Mouse (Mus musculus) midbrain, embryonic 13.5 days (tissue): ENCODE measurements around the gene Usp38. TPM values are rescaled to one million over a fixed set of nuclear protein-coding genes. Genes with fewer than 3 reads are reported as not detected.

Experiments
- ATAC-seq: fragments of 200-750 bp; cut with Nextera tagmentation; 2 replicates; pipeline ENCODE4 v1.8.0; 2017; ENCODE audit warnings: mild to moderate bottlenecking, moderate TSS enrichment, moderate library complexity
- H3K27ac ChIP-seq: fragments of 300-500 bp; sonication (generic); 2 replicates; pipeline ENCODE4 v1.5.1; 2015; ENCODE audit warnings: inconsistent platforms, mild to moderate bottlenecking, moderate library complexity
- H3K27me3 ChIP-seq: fragments of 300-500 bp; sonication (generic); 2 replicates; pipeline ENCODE4 v1.6.1; 2015; ENCODE audit warnings: mild to moderate bottlenecking, inconsistent platforms
- H3K36me3 ChIP-seq: fragments of 300-500 bp; sonication (generic); 2 replicates; pipeline ENCODE4 v1.6.1; 2015; ENCODE audit warnings: mild to moderate bottlenecking, inconsistent platforms
- H3K4me1 ChIP-seq: fragments of 300-500 bp; sonication (generic); replicated peaks from 2 replicates; pipeline ENCODE4 v1.6.1; 2015; ENCODE audit warnings: inconsistent platforms
- H3K4me2 ChIP-seq: fragments of 300-500 bp; sonication (generic); replicated peaks from 2 replicates; pipeline ENCODE4 v1.6.1; 2015; ENCODE audit warnings: moderate library complexity, mild to moderate bottlenecking, inconsistent platforms
- H3K4me3 ChIP-seq: fragments of 300-500 bp; sonication (generic); replicated peaks from 2 replicates; pipeline ENCODE4 v1.5.1; 2015; ENCODE audit warnings: mild to moderate bottlenecking, inconsistent platforms
- H3K9ac ChIP-seq: fragments of 300-500 bp; sonication (generic); replicated peaks from 2 replicates; pipeline ENCODE4 v1.6.1; 2015; ENCODE audit warnings: mild to moderate bottlenecking, inconsistent platforms
- H3K9me3 ChIP-seq: fragments of 300-500 bp; sonication (generic); 2 replicates; pipeline ENCODE4 v1.6.1; 2016; ENCODE audit warnings: mild to moderate bottlenecking, inconsistent platforms
- WGBS: fragments of 180-500 bp; shearing (Covaris S2); methylation state at CpG from one replicate; pipeline ENCODE4 v1.1.7; 2015; 5-methylcytosine and 5-hydroxymethylcytosine counted together
- polyA plus RNA-seq: library from polyadenylated mRNA; unstranded; fragments of >200 nt; fragmentation: Nextera tagmentation; extraction: Ambion mirVana; gene quantifications from 2 replicates; pipeline ENCODE4 v1.2.1, GENCODE M21; 2015

Gene Usp38
- polyA plus RNA-seq, 1 experiment from 2014 or later = 20.6 TPM

DNA sequence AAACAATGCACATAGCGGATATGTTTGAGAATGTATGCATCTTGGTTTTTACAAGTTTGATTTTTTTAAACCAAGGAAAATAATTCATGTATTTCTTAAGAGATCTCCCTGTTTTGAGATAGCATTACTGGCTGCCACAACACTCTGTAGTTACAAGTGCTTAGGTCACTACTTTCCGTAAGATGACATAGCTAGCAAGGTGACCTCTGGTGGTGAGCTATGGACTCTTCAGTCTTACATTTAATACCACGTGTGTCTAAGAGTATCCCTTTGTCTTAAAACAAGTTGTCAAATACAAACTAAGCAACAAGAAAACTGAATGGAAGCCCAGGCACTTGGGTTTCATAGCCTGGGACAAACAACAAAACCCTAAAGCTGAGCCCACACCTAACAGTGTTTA lies 22.8 kb downstream of the Usp38 start:
- 58% methylated on average over 3 of the region's 3 CpGs for WGBS
- Histone ChIP-seq H3K9me3 (no peaks in the 10 kb centered on the region), H3K27ac (no peak overlapping the region), H3K4me3 (no peak overlapping the region), H3K4me1 (no peaks in the 10 kb centered on the region), H3K27me3 (no peaks in the 10 kb centered on the region), H3K4me2 (no peak overlapping the region), H3K36me3 (peaks cover 63% of the 10 kb centered on the region), H3K9ac (no peak overlapping the region)
- peak; percentile 77; the same call in 1 of the 2 replicates for ATAC-seq

DNA sequence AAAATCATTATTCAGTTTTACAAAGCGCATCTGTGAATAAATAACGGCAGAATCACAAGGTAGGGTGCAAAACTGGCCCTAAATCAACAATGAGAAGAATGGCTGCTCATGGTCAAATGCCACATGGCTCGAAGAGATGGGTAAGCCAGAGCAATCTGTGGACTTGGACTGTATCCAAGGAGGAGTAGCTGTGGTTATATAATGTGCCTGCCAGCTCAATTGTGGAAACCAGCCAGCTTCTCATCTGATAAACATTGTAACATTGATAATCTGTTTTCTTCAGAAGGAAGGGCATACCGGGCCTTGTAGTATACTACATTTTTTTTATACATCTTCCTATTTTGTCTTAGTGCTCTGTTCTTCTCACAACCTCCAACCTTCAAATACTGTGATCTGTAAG lies 31.9 kb downstream of the Usp38 start:
- H3K36me3 ChIP-seq = peaks cover 56% of the 10 kb centered on the region
- no peaks in the 10 kb centered on the region for H3K27me3 ChIP-seq
- no peak overlapping the region for H3K9ac ChIP-seq
- H3K9me3 ChIP-seq = no peaks in the 10 kb centered on the region
- H3K4me2 ChIP-seq = no peak overlapping the region
- ATAC-seq = no peak
- no peak overlapping the region for H3K27ac ChIP-seq
- WGBS = 78% methylated on average over 4 of the region's 4 CpGs
- no peaks in the 10 kb centered on the region for H3K4me1 ChIP-seq
- H3K4me3 ChIP-seq = no peak overlapping the region

DNA sequence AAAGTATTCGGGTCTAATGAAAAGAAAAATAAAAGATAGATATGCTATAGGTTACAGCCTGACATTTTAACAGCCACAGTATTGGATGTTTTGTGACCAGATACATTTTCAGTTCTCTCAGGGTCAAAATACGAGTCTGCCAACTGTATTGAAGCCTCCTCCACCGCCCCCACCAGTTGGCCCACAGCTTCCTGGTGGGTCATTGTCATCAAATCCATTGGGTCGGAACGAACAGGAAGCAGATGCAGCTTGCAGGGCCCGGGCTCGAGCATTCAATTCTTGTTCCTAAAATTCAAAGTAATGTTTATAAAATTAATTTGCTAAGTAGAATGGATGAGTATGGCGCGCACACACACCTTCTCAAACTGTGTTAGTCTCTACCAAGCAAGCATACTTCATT lies 33.0 kb downstream of the Usp38 start:
- H3K9ac ChIP-seq = no peak overlapping the region
- H3K4me2 ChIP-seq = no peak overlapping the region
- no peak overlapping the region for H3K27ac ChIP-seq
- no peaks in the 10 kb centered on the region for H3K27me3 ChIP-seq
- H3K4me1 ChIP-seq = no peaks in the 10 kb centered on the region
- H3K9me3 ChIP-seq = no peaks in the 10 kb centered on the region
- no peak for ATAC-seq
- H3K4me3 ChIP-seq = no peak overlapping the region
- WGBS = 80% methylated on average over 9 of the region's 9 CpGs
- peaks cover 53% of the 10 kb centered on the region for H3K36me3 ChIP-seq

- no peaks in the 10 kb centered on the region for H3K27me3 ChIP-seq
- no peak overlapping the region for H3K4me3 ChIP-seq
- H3K4me2 ChIP-seq = no peak overlapping the region
- no peak overlapping the region for H3K27ac ChIP-seq
- no peak for ATAC-seq
- H3K9ac ChIP-seq = no peak overlapping the region
- H3K4me1 ChIP-seq = no peaks in the 10 kb centered on the region
- peaks cover 40% of the 10 kb centered on the region for H3K36me3 ChIP-seq
- no peaks in the 10 kb centered on the region for H3K9me3 ChIP-seq
- 92% methylated on average over 4 of the region's 4 CpGs for WGBS
Measured at GRCm38 (mm10) chr8:80980063-80980462, 34.7 kb downstream of the Usp38 start.

GRCm38 (mm10) chr8:80977231-80977630 lies 37.5 kb downstream of the Usp38 start:
- ATAC-seq = no peak
- Histone ChIP-seq H3K27me3 (no peaks in the 10 kb centered on the region), H3K9me3 (no peaks in the 10 kb centered on the region), H3K4me2 (no peak overlapping the region), H3K27ac (no peak overlapping the region), H3K9ac (no peak overlapping the region), H3K4me1 (no peaks in the 10 kb centered on the region), H3K4me3 (no peak overlapping the region), H3K36me3 (peaks cover 27% of the 10 kb centered on the region)
- 63% methylated on average over 1 of the region's 1 CpGs for WGBS

DNA sequence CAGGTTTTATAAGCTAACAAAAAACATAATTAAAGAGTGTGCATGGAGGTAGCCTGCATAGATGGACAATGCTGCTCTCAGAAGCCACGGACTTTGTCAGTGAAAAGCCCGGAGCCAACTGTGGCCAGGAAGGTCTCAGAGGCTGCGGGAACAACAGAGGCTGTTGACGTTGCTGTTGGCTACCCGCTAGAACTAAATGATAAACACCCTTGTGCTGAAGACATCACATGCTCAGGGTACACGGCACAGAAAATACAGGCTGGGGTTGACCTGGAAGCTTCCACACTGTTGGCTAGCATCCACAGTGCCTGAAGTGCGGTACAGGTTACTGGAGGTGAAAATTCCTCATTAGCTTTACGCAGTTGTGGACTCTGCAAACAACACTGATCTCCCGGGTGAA lies 43.6 kb downstream of the Usp38 start:
- Histone ChIP-seq H3K27me3 (no peaks in the 10 kb centered on the region), H3K4me1 (no peaks in the 10 kb centered on the region), H3K36me3 (no peaks in the 10 kb centered on the region), H3K4me3 (no peak overlapping the region), H3K9me3 (no peaks in the 10 kb centered on the region), H3K4me2 (no peak overlapping the region), H3K9ac (no peak overlapping the region), H3K27ac (no peak overlapping the region)
- 86% methylated on average over 9 of the region's 9 CpGs for WGBS
- ATAC-seq = no peak

- H3K4me2 ChIP-seq = no peak overlapping the region
- no peak for ATAC-seq
- H3K36me3 ChIP-seq = no peaks in the 10 kb centered on the region
- no peak overlapping the region for H3K4me3 ChIP-seq
- H3K9me3 ChIP-seq = no peaks in the 10 kb centered on the region
- H3K4me1 ChIP-seq = no peaks in the 10 kb centered on the region
- H3K27me3 ChIP-seq = no peaks in the 10 kb centered on the region
- WGBS = 81% methylated on average over 11 of the region's 11 CpGs
- H3K9ac ChIP-seq = no peak overlapping the region
- H3K27ac ChIP-seq = no peak overlapping the region
Measured at GRCm38 (mm10) chr8:80970000-80970685, 44.6 kb downstream of the Usp38 start.

- whole genome bisulfite sequencing = 95% methylated on average over 5 of the region's 5 CpGs
- H3K4me2 ChIP-seq = no peak overlapping the region
- no peak overlapping the region for H3K4me3 ChIP-seq
- no peak overlapping the region for H3K27ac ChIP-seq
- H3K9me3 ChIP-seq = no peaks in the 10 kb centered on the region
- ATAC-seq = no peak
- no peaks in the 10 kb centered on the region for H3K27me3 ChIP-seq
- H3K9ac ChIP-seq = no peak overlapping the region
- H3K36me3 ChIP-seq = no peaks in the 10 kb centered on the region
- H3K4me1 ChIP-seq = no peaks in the 10 kb centered on the region
Measured at GRCm38 (mm10) chr8:80969423-80969822, 45.3 kb downstream of the Usp38 start.

- Histone ChIP-seq H3K9ac (no peak overlapping the region), H3K27ac (no peak overlapping the region), H3K9me3 (no peaks in the 10 kb centered on the region), H3K27me3 (no peaks in the 10 kb centered on the region), H3K4me3 (no peak overlapping the region), H3K4me2 (no peak overlapping the region), H3K36me3 (no peaks in the 10 kb centered on the region), H3K4me1 (no peaks in the 10 kb centered on the region)
- WGBS = 96% methylated on average over 3 of the region's 3 CpGs
- no peak for ATAC-seq
Measured at GRCm38 (mm10) chr8:80963095-80963494, 51.6 kb downstream of the Usp38 start.

- Histone ChIP-seq H3K36me3 (no peaks in the 10 kb centered on the region), H3K27me3 (no peaks in the 10 kb centered on the region), H3K27ac (no peak overlapping the region), H3K4me2 (no peak overlapping the region), H3K4me1 (no peaks in the 10 kb centered on the region), H3K9ac (no peak overlapping the region), H3K9me3 (no peaks in the 10 kb centered on the region), H3K4me3 (no peak overlapping the region)
- WGBS = 93% methylated on average over 5 of the region's 5 CpGs
- ATAC-seq = no peak
Measured at GRCm38 (mm10) chr8:80962592-80962983, 52.1 kb downstream of the Usp38 start.

- Histone ChIP-seq H3K9me3 (no peaks in the 10 kb centered on the region), H3K27ac (no peak overlapping the region), H3K36me3 (no peaks in the 10 kb centered on the region), H3K4me1 (no peaks in the 10 kb centered on the region), H3K4me3 (no peak overlapping the region), H3K4me2 (no peak overlapping the region), H3K27me3 (no peaks in the 10 kb centered on the region), H3K9ac (no peak overlapping the region)
- no peak for ATAC-seq
- WGBS = 90% methylated on average over 7 of the region's 7 CpGs
Measured at GRCm38 (mm10) chr8:80961937-80962591, 52.7 kb downstream of the Usp38 start.

DNA sequence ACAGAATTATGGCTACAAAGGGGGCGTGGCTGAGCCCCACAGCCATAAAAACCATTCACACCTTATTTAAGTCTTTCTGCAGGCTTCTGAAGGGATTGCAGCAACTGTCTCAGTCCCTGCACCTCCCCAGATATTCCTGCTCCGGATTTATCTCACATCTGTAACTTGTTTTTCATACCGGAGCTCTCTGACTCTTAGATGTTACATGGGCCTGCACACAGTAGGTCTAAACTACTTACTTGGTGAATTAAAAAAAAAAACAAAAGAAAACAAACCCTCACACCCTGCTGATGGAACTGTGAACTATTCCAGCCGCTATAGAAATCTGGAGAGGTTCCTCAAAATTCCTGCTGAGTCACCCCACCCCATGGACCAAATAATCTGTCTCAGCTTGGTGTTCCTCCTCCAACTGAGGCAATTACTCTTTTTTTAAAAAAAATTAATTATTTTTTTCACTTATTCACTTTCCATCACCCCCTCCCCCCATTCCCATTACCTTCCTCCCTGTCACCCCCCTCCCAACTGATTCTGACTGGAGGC lies 53.6 kb downstream of the Usp38 start:
- Histone ChIP-seq H3K27me3 (no peaks in the 10 kb centered on the region), H3K4me3 (no peak overlapping the region), H3K36me3 (no peaks in the 10 kb centered on the region), H3K4me2 (no peak overlapping the region), H3K9ac (no peak overlapping the region), H3K27ac (no peak overlapping the region), H3K4me1 (no peaks in the 10 kb centered on the region), H3K9me3 (no peaks in the 10 kb centered on the region)
- ATAC-seq = no peak
- 73% methylated on average over 4 of the region's 4 CpGs for WGBS
